Mouse (Mus musculus) megakaryocyte-erythroid progenitor cell, adult 5-6 weeks (primary cell): ENCODE measurements around the gene Dnajc15. TPM values are rescaled to one million over a fixed set of nuclear protein-coding genes. Genes with fewer than 3 reads are reported as not detected.
A peak's percentile ranks its signal among the peaks of the same experiment; 100 is the strongest.

Source experiments
- ATAC-seq: replicated peaks from 2 replicates; pipeline ENCODE4 v1.8.0; 2016; ENCODE audit warnings: mild to moderate bottlenecking, inconsistent platforms; ENCODE audit not compliant: severe bottlenecking, poor library complexity, low FRiP score, low TSS enrichment
- total RNA-seq, 2 experiments: library from RNA; stranded (forward) in 1 of 2; stranded (reverse) in 1 of 2; fragments of 200-1000, 215-1000 nt in 1 of 2; fragments of >200 nt in 1 of 2; fragmentation: Nextera tagmentation in 1 of 2; gene quantifications; 2 replicates each; pipeline ENCODE4 v1.2.3; 2014 to 2017

The Dnajc15 gene
- total RNA-seq, 2 experiments from 2014 or later, result 30.7 to 37.4 TPM

- ATAC-seq, result no peak
Measured at GRCm38 (mm10) chr14:77806345-77806744, 68.6 kb downstream of the Dnajc15 start.

GRCm38 (mm10) chr14:77802268-77802630 is 72.7 kb downstream of the Dnajc15 start:
- ATAC-seq, result no peak

GRCm38 (mm10) chr14:77801571-77802267 is 73.2 kb downstream of the Dnajc15 start:
- no peak for ATAC-seq

- no peak for ATAC-seq
Measured at GRCm38 (mm10) chr14:77796506-77796905, 78.4 kb downstream of the Dnajc15 start.

- ATAC-seq, result no peak
Measured at GRCm38 (mm10) chr14:77795240-77795639, 79.7 kb downstream of the Dnajc15 start.

- ATAC-seq, result no peak
Measured at GRCm38 (mm10) chr14:77794285-77794949, 80.5 kb downstream of the Dnajc15 start.

GRCm38 (mm10) chr14:77792998-77793397 is 81.9 kb downstream of the Dnajc15 start:
- no peak for ATAC-seq

- ATAC-seq, result 0 out of 2 replicates have a peak, but pooled peaks have one; percentile 44
Measured at GRCm38 (mm10) chr14:77783217-77783616, 91.7 kb downstream of the Dnajc15 start.

GRCm38 (mm10) chr14:77777365-77777764 is 97.6 kb downstream of the Dnajc15 start:
- no peak for ATAC-seq

GRCm38 (mm10) chr14:77776005-77776531 is 98.9 kb downstream of the Dnajc15 start:
- no peak for ATAC-seq

GRCm38 (mm10) chr14:77773331-77773730 is 101.6 kb downstream of the Dnajc15 start:
- no peak for ATAC-seq

GRCm38 (mm10) chr14:77771626-77772025 is 103.3 kb downstream of the Dnajc15 start:
- no peak for ATAC-seq

Other genes starting within 250 kb of the Dnajc15 start
- 0.52 and 1.7 TPM in 2 replicates for gene Epsti1, start 29.1 kb upstream of the Dnajc15 start, total RNA-seq (2014; fragmentation: Nextera tagmentation)
- 21.2 and 24.5 TPM in 2 replicates for gene Epsti1, start 29.1 kb upstream of the Dnajc15 start, total RNA-seq (2017)
- gene Fam216b, start 213.9 kb upstream of the Dnajc15 start, total RNA-seq (2014; fragmentation: Nextera tagmentation), result not detected in 2 replicates
- not detected in 2 replicates for gene Fam216b, start 213.9 kb upstream of the Dnajc15 start, total RNA-seq (2017)